Mouse (Mus musculus) kidney, embryonic 16.5 days (tissue): ENCODE results near the gene Arnt2. TPM values are rescaled to one million over a fixed set of nuclear protein-coding genes. Genes with fewer than 3 reads are reported as not detected.

Experiments used
- ATAC-seq: fragments of 200-750 bp; cut with Nextera tagmentation; 2 replicates; pipeline ENCODE4 v1.8.0; 2017; ENCODE audit warnings: moderate TSS enrichment; ENCODE audit not compliant: low FRiP score, low TSS enrichment
- H3K27ac ChIP-seq: fragments of 300-500 bp; sonication (generic); 2 replicates; pipeline ENCODE4 v1.5.1; 2014; ENCODE audit warnings: low read length
- H3K27me3 ChIP-seq: fragments of 300-500 bp; sonication (generic); 2 replicates; pipeline ENCODE4 v1.6.1; 2014; ENCODE audit warnings: low read length, control low read depth, mixed read lengths; ENCODE audit not compliant: insufficient read depth
- H3K36me3 ChIP-seq: fragments of 300-500 bp; sonication (generic); 2 replicates; pipeline ENCODE4 v1.6.1; 2014; ENCODE audit warnings: low read length, control low read depth, mixed read lengths; ENCODE audit not compliant: insufficient read depth
- H3K4me1 ChIP-seq: fragments of 300-500 bp; sonication (generic); 2 replicates; pipeline ENCODE4 v1.6.1; 2014; ENCODE audit warnings: low read length, control low read depth, mixed read lengths; ENCODE audit not compliant: insufficient read depth
- H3K4me2 ChIP-seq: fragments of 300-500 bp; sonication (generic); replicated peaks from 2 replicates; pipeline ENCODE4 v1.6.1; 2014; ENCODE audit warnings: low read depth, low read length
- H3K4me3 ChIP-seq: fragments of 300-500 bp; sonication (generic); 2 replicates; pipeline ENCODE4 v1.5.1; 2014; ENCODE audit warnings: mild to moderate bottlenecking, low read length
- H3K9ac ChIP-seq: fragments of 300-500 bp; sonication (generic); replicated peaks from 2 replicates; pipeline ENCODE4 v1.6.1; 2014; ENCODE audit warnings: low read length
- H3K9me3 ChIP-seq: fragments of 300-500 bp; sonication (generic); 2 replicates; pipeline ENCODE4 v1.6.1; 2016; ENCODE audit warnings: low read length, control low read depth
- WGBS: fragments of 180-500 bp; shearing (Covaris S2); extraction: QIAGEN DNeasy Blood & Tissue Kit; methylation state at CpG from one replicate; pipeline ENCODE4 v1.1.7; 2014; 5-methylcytosine and 5-hydroxymethylcytosine counted together
- polyA plus RNA-seq: library from polyadenylated mRNA; unstranded; fragments of >200 nt; fragmentation: Nextera tagmentation; extraction: Ambion mirVana; gene quantifications from 2 replicates; pipeline ENCODE4 v1.2.1, GENCODE M21; 2015

The Arnt2 gene
- polyA plus RNA-seq, 1 experiment from 2014 or later = 10.8 TPM

DNA sequence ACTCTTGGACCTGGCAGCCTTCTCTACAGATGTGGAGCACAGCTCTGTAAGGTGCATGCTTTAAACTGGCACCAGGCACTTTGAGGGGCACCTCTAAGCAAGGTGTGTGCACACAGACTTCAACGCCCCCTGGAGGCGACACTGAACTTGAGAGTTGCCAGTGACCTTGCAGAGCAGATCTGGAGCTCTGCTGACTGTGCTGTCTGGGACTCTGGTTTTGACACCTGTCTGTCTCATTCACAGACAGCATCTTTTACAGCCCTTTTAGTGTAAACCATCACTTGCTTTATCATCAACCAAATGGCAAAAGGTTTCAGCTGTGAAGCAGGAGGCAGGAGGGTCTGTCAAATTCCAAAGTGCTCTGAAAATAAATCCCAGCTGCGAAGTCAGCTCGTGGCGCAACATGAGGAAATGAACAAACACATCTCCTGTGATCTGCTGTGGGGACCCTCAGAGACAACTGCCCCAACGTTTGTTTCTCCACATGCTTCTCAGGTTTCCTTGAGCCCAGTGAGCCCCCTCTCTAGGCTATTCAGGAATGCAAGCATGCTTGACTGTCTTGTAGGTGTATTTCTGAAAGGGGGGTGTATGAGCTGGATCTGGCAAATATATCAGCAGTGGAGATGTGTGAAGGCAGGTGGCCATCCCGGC, 94.5 kb downstream of the Arnt2 start:
- Histone ChIP-seq H3K9ac (no peak overlapping the region), H3K27me3 (no peaks in the 10 kb centered on the region), H3K4me3 (no peak overlapping the region), H3K36me3 (0 out of 2 replicates have a peak, but pooled peaks cover 3% of the 10 kb centered on the region), H3K9me3 (no peaks in the 10 kb centered on the region), H3K4me2 (no peak overlapping the region), H3K27ac (no peak overlapping the region), H3K4me1 (no peaks in the 10 kb centered on the region)
- WGBS = 37% methylated on average over 7 of the region's 7 CpGs
- ATAC-seq = no peak

DNA sequence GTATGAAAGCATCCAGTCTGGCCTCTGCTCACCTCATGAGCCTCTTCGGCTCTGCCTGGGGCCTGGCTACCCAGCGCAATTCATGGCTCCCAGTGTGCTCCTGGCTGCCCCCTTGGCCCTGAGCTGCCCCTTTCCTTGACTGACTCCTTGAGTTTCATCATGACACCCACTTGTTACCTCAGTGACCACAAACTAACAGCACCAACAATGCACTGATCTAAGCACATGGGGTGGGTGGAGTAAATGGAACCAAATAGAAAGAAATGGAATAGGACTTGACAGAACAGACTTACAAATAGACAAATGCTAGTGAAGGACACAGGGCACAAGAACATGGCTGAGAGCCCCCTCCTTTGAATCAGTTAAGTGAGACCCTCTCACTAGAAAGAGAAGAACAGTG, 95.2 kb downstream of the Arnt2 start:
- Histone ChIP-seq H3K9ac (no peak overlapping the region), H3K4me2 (no peak overlapping the region), H3K27ac (no peak overlapping the region), H3K36me3 (0 out of 2 replicates have a peak, but pooled peaks cover 3% of the 10 kb centered on the region), H3K4me1 (no peaks in the 10 kb centered on the region), H3K4me3 (no peak overlapping the region), H3K9me3 (no peaks in the 10 kb centered on the region), H3K27me3 (no peaks in the 10 kb centered on the region)
- WGBS = 94% methylated on average over 2 of the region's 2 CpGs
- no peak for ATAC-seq

- no peak overlapping the region for H3K27ac ChIP-seq
- no peak for ATAC-seq
- WGBS = 64% methylated on average over 3 of the region's 3 CpGs
Measured at GRCm38 (mm10) chr7:84311624-84312023, 98.4 kb downstream of the Arnt2 start.

DNA sequence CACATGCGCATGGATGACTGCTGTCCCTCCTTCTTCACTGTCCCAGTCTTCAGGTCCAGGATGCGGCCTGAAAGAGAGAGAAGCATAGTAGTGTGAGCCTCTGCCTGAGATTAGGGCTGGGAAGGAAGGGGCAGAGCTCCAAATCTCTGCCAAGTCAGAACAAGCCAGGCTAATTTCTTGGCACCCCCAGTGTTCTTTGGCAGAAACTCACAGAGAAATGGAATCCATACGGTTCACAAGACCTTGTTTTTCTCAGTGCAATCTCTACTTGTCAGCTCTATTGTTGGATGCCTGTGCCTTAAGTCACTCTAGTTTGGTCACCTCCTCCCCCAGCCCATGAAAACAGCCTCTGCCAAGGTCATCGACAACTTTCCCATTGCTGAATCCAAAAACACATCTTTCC, 99.1 kb downstream of the Arnt2 start:
- H3K4me1 ChIP-seq = no peaks in the 10 kb centered on the region
- 85% methylated on average over 4 of the region's 4 CpGs for WGBS
- no peak overlapping the region for H3K27ac ChIP-seq
- H3K4me3 ChIP-seq = no peak overlapping the region
- H3K9me3 ChIP-seq = no peaks in the 10 kb centered on the region
- H3K4me2 ChIP-seq = no peak overlapping the region
- H3K9ac ChIP-seq = no peak overlapping the region
- ATAC-seq = no peak
- no peaks in the 10 kb centered on the region for H3K27me3 ChIP-seq
- H3K36me3 ChIP-seq = no peaks in the 10 kb centered on the region

More at GRCm38 (mm10) chr7:84311624-84312023, 98.4 kb downstream of the Arnt2 start:
- H3K9ac ChIP-seq = no peak overlapping the region
- H3K36me3 ChIP-seq = no peaks in the 10 kb centered on the region
- H3K4me2 ChIP-seq = no peak overlapping the region
- H3K4me3 ChIP-seq = no peak overlapping the region
- no peaks in the 10 kb centered on the region for H3K27me3 ChIP-seq
- no peaks in the 10 kb centered on the region for H3K4me1 ChIP-seq
- no peaks in the 10 kb centered on the region for H3K9me3 ChIP-seq

GRCm38 (mm10) chr7:84307329-84307925, 102.5 kb downstream of the Arnt2 start:
- no peak overlapping the region for H3K4me2 ChIP-seq
- no peak overlapping the region for H3K9ac ChIP-seq
- no peaks in the 10 kb centered on the region for H3K4me1 ChIP-seq
- no peaks in the 10 kb centered on the region for H3K27me3 ChIP-seq
- H3K9me3 ChIP-seq = no peaks in the 10 kb centered on the region
- WGBS = 94% methylated on average over 3 of the region's 3 CpGs
- H3K4me3 ChIP-seq = no peak overlapping the region
- ATAC-seq = no peak
- H3K27ac ChIP-seq = no peak overlapping the region
- no peaks in the 10 kb centered on the region for H3K36me3 ChIP-seq

GRCm38 (mm10) chr7:84300261-84300660, 109.7 kb downstream of the Arnt2 start:
- Histone ChIP-seq H3K36me3 (no peaks in the 10 kb centered on the region), H3K4me3 (no peak overlapping the region), H3K27ac (no peak overlapping the region), H3K4me1 (no peaks in the 10 kb centered on the region), H3K9me3 (no peaks in the 10 kb centered on the region), H3K27me3 (no peaks in the 10 kb centered on the region), H3K9ac (no peak overlapping the region), H3K4me2 (no peak overlapping the region)
- 77% methylated on average over 1 of the region's 1 CpGs for WGBS
- ATAC-seq = no peak

DNA sequence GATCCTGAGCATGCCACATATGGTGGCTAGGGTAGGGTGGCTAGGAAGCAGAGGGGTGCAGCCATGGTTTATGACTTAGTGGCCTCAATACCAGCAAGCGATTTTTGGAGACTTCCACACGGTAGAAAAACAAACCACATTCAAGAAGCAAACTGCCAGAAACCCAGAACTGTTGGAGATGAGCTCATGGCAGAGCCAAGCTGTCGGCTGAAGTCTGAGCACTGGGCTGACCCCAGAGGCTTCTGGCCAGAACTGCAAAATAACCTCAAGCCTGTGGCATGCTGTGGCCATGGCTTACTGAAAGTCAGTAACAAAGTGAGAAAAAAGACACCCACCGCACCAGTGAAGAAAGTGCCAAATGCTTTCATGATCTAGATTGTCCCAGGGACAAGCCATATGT, 110.4 kb downstream of the Arnt2 start:
- Histone ChIP-seq H3K27ac (no peak overlapping the region), H3K4me1 (no peaks in the 10 kb centered on the region), H3K27me3 (no peaks in the 10 kb centered on the region), H3K9ac (no peak overlapping the region), H3K4me3 (no peak overlapping the region), H3K4me2 (no peak overlapping the region), H3K9me3 (no peaks in the 10 kb centered on the region), H3K36me3 (no peaks in the 10 kb centered on the region)
- no peak for ATAC-seq
- WGBS = 67% methylated on average over 4 of the region's 4 CpGs

GRCm38 (mm10) chr7:84293054-84293453, 116.9 kb downstream of the Arnt2 start:
- no peak overlapping the region for H3K4me3 ChIP-seq
- H3K27ac ChIP-seq = no peak overlapping the region
- no peak overlapping the region for H3K9ac ChIP-seq
- 84% methylated on average over 7 of the region's 7 CpGs for WGBS
- no peaks in the 10 kb centered on the region for H3K36me3 ChIP-seq
- ATAC-seq = no peak
- no peaks in the 10 kb centered on the region for H3K4me1 ChIP-seq
- no peaks in the 10 kb centered on the region for H3K9me3 ChIP-seq
- no peaks in the 10 kb centered on the region for H3K27me3 ChIP-seq
- H3K4me2 ChIP-seq = no peak overlapping the region

DNA sequence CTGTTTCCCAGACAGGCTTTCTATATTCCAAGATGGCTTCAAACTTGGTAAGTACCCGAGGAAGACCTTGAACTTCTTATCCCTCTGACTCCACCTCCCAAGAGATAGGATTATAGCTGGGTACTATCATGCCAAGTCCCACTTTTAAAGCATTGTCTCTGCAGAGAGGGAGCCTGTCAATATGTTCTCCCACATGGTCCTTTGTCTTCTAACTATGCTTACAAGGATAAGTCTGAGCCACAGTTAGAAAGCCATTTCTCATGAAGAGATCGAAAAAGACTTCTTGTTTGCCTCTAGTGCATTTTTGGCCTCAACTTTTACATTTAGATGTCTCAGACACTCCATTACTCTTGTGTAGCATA, 122.8 kb downstream of the Arnt2 start:
- no peak overlapping the region for H3K4me2 ChIP-seq
- H3K36me3 ChIP-seq = no peaks in the 10 kb centered on the region
- H3K4me3 ChIP-seq = no peak overlapping the region
- H3K27me3 ChIP-seq = no peaks in the 10 kb centered on the region
- H3K9ac ChIP-seq = no peak overlapping the region
- no peaks in the 10 kb centered on the region for H3K4me1 ChIP-seq
- WGBS = 84% methylated on average over 2 of the region's 2 CpGs
- no peak overlapping the region for H3K27ac ChIP-seq
- no peak for ATAC-seq
- no peaks in the 10 kb centered on the region for H3K9me3 ChIP-seq

- Histone ChIP-seq H3K9me3 (no peaks in the 10 kb centered on the region), H3K9ac (no peak overlapping the region), H3K4me3 (no peak overlapping the region), H3K4me2 (no peak overlapping the region), H3K27me3 (no peaks in the 10 kb centered on the region), H3K4me1 (no peaks in the 10 kb centered on the region), H3K27ac (no peak overlapping the region), H3K36me3 (no peaks in the 10 kb centered on the region)
- 93% methylated on average over 8 of the region's 8 CpGs for WGBS
- ATAC-seq = no peak
Measured at GRCm38 (mm10) chr7:84286526-84287225, 123.3 kb downstream of the Arnt2 start.
